Mouse (Mus musculus) liver, embryonic 15.5 days (tissue): ENCODE data around the gene Lrrc75b. TPM values are rescaled to one million over a fixed set of nuclear protein-coding genes. Genes with fewer than 3 reads are reported as not detected.

ENCODE experiments used
- ATAC-seq: fragments of 200-750 bp; cut with Nextera tagmentation; 2 replicates; pipeline ENCODE4 v1.8.0; 2017; ENCODE audit warnings: moderate number of reproducible peaks, mild to moderate bottlenecking, moderate library complexity; ENCODE audit not compliant: insufficient read depth
- H3K27ac ChIP-seq: fragments of 300-500 bp; sonication (generic); replicated peaks from 2 replicates; pipeline ENCODE4 v1.5.1; 2015; ENCODE audit warnings: mild to moderate bottlenecking, inconsistent platforms
- H3K27me3 ChIP-seq: fragments of 300-500 bp; sonication (generic); 2 replicates; pipeline ENCODE4 v1.6.1; 2015; ENCODE audit warnings: mild to moderate bottlenecking, inconsistent platforms
- H3K36me3 ChIP-seq: fragments of 300-500 bp; sonication (generic); replicated peaks from 2 replicates; pipeline ENCODE4 v1.6.1; 2015; ENCODE audit warnings: moderate library complexity, mild to moderate bottlenecking, inconsistent platforms
- H3K4me1 ChIP-seq: fragments of 300-500 bp; sonication (generic); replicated peaks from 2 replicates; pipeline ENCODE4 v1.6.1; 2015; ENCODE audit warnings: inconsistent platforms
- H3K4me2 ChIP-seq: fragments of 300-500 bp; sonication (generic); 2 replicates; pipeline ENCODE4 v1.6.1; 2015; ENCODE audit warnings: moderate library complexity, mild to moderate bottlenecking, inconsistent platforms
- H3K4me3 ChIP-seq: fragments of 300-500 bp; sonication (generic); replicated peaks from 2 replicates; pipeline ENCODE4 v1.5.1; 2015; ENCODE audit warnings: mild to moderate bottlenecking, inconsistent platforms
- H3K9ac ChIP-seq: fragments of 300-500 bp; sonication (generic); 2 replicates; pipeline ENCODE4 v1.6.1; 2015; ENCODE audit warnings: moderate library complexity, mild to moderate bottlenecking, inconsistent platforms
- H3K9me3 ChIP-seq: fragments of 300-500 bp; sonication (generic); replicated peaks from 2 replicates; pipeline ENCODE4 v1.6.1; 2016; ENCODE audit warnings: inconsistent platforms
- WGBS: fragments of 180-500 bp; shearing (Covaris S2); methylation state at CpG from one replicate; pipeline ENCODE4 v1.1.7; 2015; ENCODE audit warnings: mixed read lengths; ENCODE audit not compliant: insufficient replicate concordance; 5-methylcytosine and 5-hydroxymethylcytosine counted together
- polyA plus RNA-seq: library from polyadenylated mRNA; unstranded; fragments of >200 nt; fragmentation: Nextera tagmentation; extraction: Ambion mirVana; gene quantifications from 2 replicates; pipeline ENCODE4 v1.2.1, GENCODE M21; 2015

Lrrc75b gene
- polyA plus RNA-seq, 1 experiment from 2014 or later: 0.15 TPM

GRCm38 (mm10) chr10:75503692-75504091, 56.4 kb downstream of the Lrrc75b start:
- Histone ChIP-seq H3K36me3 (peaks cover 57% of the 10 kb centered on the region), H3K4me2 (no peak overlapping the region), H3K27me3 (no peaks in the 10 kb centered on the region), H3K9ac (no peak overlapping the region), H3K4me3 (no peak overlapping the region), H3K4me1 (peaks cover 27% of the 10 kb centered on the region), H3K27ac (no peak overlapping the region), H3K9me3 (no peaks in the 10 kb centered on the region)
- no peak for ATAC-seq
- 82% methylated on average over 7 of the region's 7 CpGs for whole genome bisulfite sequencing

GRCm38 (mm10) chr10:75501641-75502040, 58.5 kb downstream of the Lrrc75b start:
- Histone ChIP-seq H3K4me3 (no peak overlapping the region), H3K4me2 (no peak overlapping the region), H3K9me3 (no peaks in the 10 kb centered on the region), H3K4me1 (peaks cover 27% of the 10 kb centered on the region), H3K27ac (peak overlapping the region; percentile 19; the same call in 1 of the 2 replicates), H3K9ac (no peak overlapping the region), H3K36me3 (peaks cover 37% of the 10 kb centered on the region), H3K27me3 (no peaks in the 10 kb centered on the region)
- ATAC-seq: no peak
- 86% methylated on average over 1 of the region's 1 CpGs for WGBS

- Histone ChIP-seq H3K9me3 (no peaks in the 10 kb centered on the region), H3K9ac (no peak overlapping the region), H3K27me3 (no peaks in the 10 kb centered on the region), H3K4me1 (peaks cover 24% of the 10 kb centered on the region), H3K4me3 (no peak overlapping the region), H3K27ac (peak overlapping the region; percentile 55; the same call in 1 of the 2 replicates), H3K36me3 (peaks cover 29% of the 10 kb centered on the region), H3K4me2 (peak overlapping the region; percentile 35)
- 36% methylated on average over 7 of the region's 7 CpGs for WGBS
- ATAC-seq: peak; percentile 70
These were observed 59.8 kb downstream of the Lrrc75b start for GRCm38 (mm10) chr10:75500345-75500744.

Other genes with a start within 250 kb of the Lrrc75b start
- gene Adora2a, start 243.5 kb downstream of the Lrrc75b start, polyA plus RNA-seq: 1.4 and 1.8 TPM in 2 replicates
- gene Upb1, start 159.2 kb downstream of the Lrrc75b start, polyA plus RNA-seq: 28.0 and 32.6 TPM in 2 replicates
- 65.7 and 68.7 TPM in 2 replicates for gene Snrpd3, start 42.8 kb downstream of the Lrrc75b start, polyA plus RNA-seq
- gene Gucd1, start 42.4 kb downstream of the Lrrc75b start, polyA plus RNA-seq: 62.1 and 74.6 TPM in 2 replicates
- gene Ggt1, start 1.3 kb upstream of the Lrrc75b start, polyA plus RNA-seq: 13.8 and 22.1 TPM in 2 replicates
- gene Ggt5, start 29.0 kb upstream of the Lrrc75b start, polyA plus RNA-seq: 0.75 and 1.3 TPM in 2 replicates
- gene Susd2, start 83.7 kb upstream of the Lrrc75b start, polyA plus RNA-seq: 1.9 and 2.0 TPM in 2 replicates
- gene Cabin1, start 204.0 kb upstream of the Lrrc75b start, polyA plus RNA-seq: 14.3 and 14.7 TPM in 2 replicates
- 185 and 204 TPM in 2 replicates for gene Ddt, start 213.1 kb upstream of the Lrrc75b start, polyA plus RNA-seq
- gene Gm20441, start 220.6 kb upstream of the Lrrc75b start, polyA plus RNA-seq: not detected in 2 replicates
- 14.9 and 15.4 TPM in 2 replicates for gene Gstt3, start 221.1 kb upstream of the Lrrc75b start, polyA plus RNA-seq
- gene Gstt1, start 238.3 kb upstream of the Lrrc75b start, polyA plus RNA-seq: 108 and 151 TPM in 2 replicates